ENCODE assay signal across 7 mouse cellular contexts in genomic region chr10:66994469-66994868, GRCm38 (mm10).
DNase-seq lines count a peak whose midpoint lies in the region; ATAC-seq and TF ChIP-seq lines count a peak whose summit lies in the region.

No protein-coding gene starts in this region.

- 84% methylated on average over 5 of the region's 5 CpGs for WGBS in forebrain, embryonic 11.5 days
- 34% methylated on average over 5 of the region's 5 CpGs for WGBS in limb, embryonic 15.5 days
- WGBS in thymus, adult 2 months = 42% methylated on average over 5 of the region's 5 CpGs

- no peak for ATAC-seq in forebrain, embryonic 11.5 days (replicated peaks; ENCODE audit: low FRiP score)
- ATAC-seq in limb, embryonic 15.5 days (ENCODE audit: insufficient number of reproducible peaks, low FRiP score, low TSS enrichment, low read depth) = 0 out of 2 replicates have a peak, but pooled peaks have one; percentile 44

- no peak for TF ChIP-seq CTCF in thymus, adult 2 months (IDR thresholded peaks at IDR 0.05; ENCODE audit: borderline replicate concordance, control insufficient read depth, extremely low read depth, insufficient read depth, low read length, poor library complexity)

- no peak for TF ChIP-seq POLR2A in thymus, adult 2 months (IDR thresholded peaks at IDR 0.05; ENCODE audit: control insufficient read depth, extremely low read depth, insufficient read depth, low read length, poor library complexity)

- no peaks in the 10 kb centered on the region for H3K9me3 ChIP-seq in forebrain, embryonic 11.5 days (ENCODE audit: control insufficient read depth, low read length)
- peaks cover 3% of the 10 kb centered on the region; the same call in 1 of the 2 replicates for H3K9me3 ChIP-seq in limb, embryonic 15.5 days

- peaks cover 3% of the 10 kb centered on the region; the same call in 1 of the 2 replicates for H3K4me1 ChIP-seq in forebrain, embryonic 11.5 days (replicated peaks; ENCODE audit: control insufficient read depth, insufficient read depth, low read length)
- peaks cover 11% of the 10 kb centered on the region for H3K4me1 ChIP-seq in limb, embryonic 15.5 days
- H3K4me1 ChIP-seq in thymus, adult 2 months (replicated peaks; ENCODE audit: control insufficient read depth, insufficient read depth, low read length) = peaks cover 11% of the 10 kb centered on the region; the same call in 1 of the 2 replicates

- H3K4me3 ChIP-seq in forebrain, embryonic 11.5 days (ENCODE audit: low read depth, low read length) = no peak overlapping the region
- H3K4me3 ChIP-seq in limb, embryonic 15.5 days = no peak overlapping the region
- no peak overlapping the region for H3K4me3 ChIP-seq in thymus, adult 2 months (ENCODE audit: control insufficient read depth, insufficient read depth, low read length)

- H3K4me2 ChIP-seq in forebrain, embryonic 11.5 days (ENCODE audit: low read depth, low read length, severe bottlenecking) = no peak overlapping the region
- no peak overlapping the region for H3K4me2 ChIP-seq in limb, embryonic 15.5 days

- no peak overlapping the region for H3K27ac ChIP-seq in forebrain, embryonic 11.5 days (ENCODE audit: low read depth, low read length)
- peak overlapping the region; percentile 47 for H3K27ac ChIP-seq in limb, embryonic 15.5 days
- H3K27ac ChIP-seq in thymus, adult 2 months (ENCODE audit: control insufficient read depth, insufficient read depth, low read length) = no peak overlapping the region

- no peaks in the 10 kb centered on the region for H3K36me3 ChIP-seq in forebrain, embryonic 11.5 days (ENCODE audit: control insufficient read depth, insufficient read depth, low read length)
- no peaks in the 10 kb centered on the region for H3K36me3 ChIP-seq in limb, embryonic 15.5 days
- H3K36me3 ChIP-seq in thymus, adult 2 months (ENCODE audit: control insufficient read depth, insufficient read depth, low read length) = no peaks in the 10 kb centered on the region

- peak; percentile 52 for DNase-seq in left cerebral cortex, postnatal 4 days
- DNase-seq in left cerebral cortex, adult 18-20 months (ENCODE audit: low spot score in 2 of 2) = no peak
- DNase-seq in NIH3T3 (ENCODE audit: low read depth) = peak; percentile 44
- peak; percentile 54 for DNase-seq in forebrain, embryonic 11.5 days (ENCODE audit: low spot score)
- DNase-seq in left cerebral cortex, postnatal 14 days (ENCODE audit: low spot score in 2 of 2) = no peak
- no peak for DNase-seq in thymus, adult 2 months

- H3K27me3 ChIP-seq in forebrain, embryonic 11.5 days (ENCODE audit: control insufficient read depth, insufficient read depth, low read length) = no peaks in the 10 kb centered on the region
- H3K27me3 ChIP-seq in limb, embryonic 15.5 days = no peaks in the 10 kb centered on the region
- H3K27me3 ChIP-seq in thymus, adult 2 months (ENCODE audit: control insufficient read depth, insufficient read depth, low read length) = no peaks in the 10 kb centered on the region

- H3K9ac ChIP-seq in forebrain, embryonic 11.5 days (ENCODE audit: low read length) = no peak overlapping the region
- no peak overlapping the region for H3K9ac ChIP-seq in limb, embryonic 15.5 days

- intact Hi-C loops in left cerebral cortex, postnatal 4 days (cut with DNase I) = no loop called here
- intact Hi-C loops in left cerebral cortex, postnatal 14 days (cut with DNase I) = no loop called here

Comparison
In these comparisons a context has a peak if more than half of its experiments do, and no peak if none do; other contexts are left out.
1. DNase-seq: peak in left cerebral cortex, postnatal 4 days (single experiment), NIH3T3 (single experiment) and forebrain, embryonic 11.5 days (single experiment); none in left cerebral cortex, adult 18-20 months (0 of 2), left cerebral cortex, postnatal 14 days (0 of 2) and thymus, adult 2 months (single experiment).